Mouse (Mus musculus): ENCODE data around the gene Prpf4b.

DNA sequence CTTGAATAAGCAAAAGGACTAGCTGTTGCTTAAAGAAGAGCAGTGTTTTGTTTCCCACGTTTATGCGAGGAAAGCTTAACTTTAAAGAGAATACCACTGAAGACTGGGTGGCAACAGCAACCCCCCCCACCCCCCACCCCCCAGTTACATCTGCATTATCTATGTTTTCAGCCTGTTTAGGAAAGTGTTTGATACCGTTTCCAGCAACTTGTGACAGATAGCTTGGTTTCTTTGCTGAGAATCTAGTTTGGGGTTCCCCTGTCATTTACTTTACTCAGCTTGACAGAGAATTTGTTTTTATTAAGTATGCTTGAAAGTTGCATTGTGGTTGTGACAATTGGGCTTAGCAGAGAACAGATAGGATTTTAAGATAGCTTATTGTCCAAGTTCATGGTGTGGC, 1.4 kb downstream of the Prpf4b start:
- TF ChIP-seq CTCF (IDR thresholded peaks at IDR 0.05; ENCODE audit: low read depth) (no peak), EP300 (IDR thresholded peaks at IDR 0.05; ENCODE audit: low read depth) (no peak)
